Mouse (Mus musculus): ENCODE measurements around the gene Clic6. TPM values are rescaled to one million over a fixed set of nuclear protein-coding genes. Genes with fewer than 3 reads are reported as not detected.

Gene Clic6
- total RNA-seq (2014; fragmentation: Nextera tagmentation), result not detected in 2 replicates
- under 0.01 TPM in 1 of 2 replicates, not detected in the other for total RNA-seq (2017)
- 0.01 TPM in 1 of 2 replicates, not detected in the other for polyA plus RNA-seq (2012)

DNA sequence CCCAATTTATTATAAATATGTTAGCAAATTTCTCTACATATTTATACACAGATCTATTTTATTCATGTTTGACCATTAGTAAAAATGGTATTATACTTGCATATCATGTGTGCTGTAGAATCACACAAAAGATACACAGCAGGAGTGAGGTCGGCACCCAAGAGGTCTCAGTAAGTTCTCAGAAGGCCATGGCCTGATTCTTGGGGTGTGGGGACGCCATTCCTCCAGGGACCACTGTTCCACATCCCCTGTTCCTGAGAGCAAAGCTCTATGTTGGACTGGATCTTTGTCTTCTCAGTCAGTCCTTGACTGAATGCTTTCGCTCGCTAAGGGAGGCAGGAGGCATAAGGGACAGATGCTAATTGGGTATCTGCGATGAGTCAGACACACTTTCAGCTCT, at the start of gene Clic6:
TSS of gene Clic6 (plus strand) at position 301 of the 400 bp plus-strand sequence.
- Histone ChIP-seq H3K4me1 (ENCODE audit: insufficient read depth, low read depth, low read length) (peaks cover 44% of the 10 kb centered on the region), H3K27me3 (ENCODE audit: insufficient read depth, low read length) (peaks cover 26% of the 10 kb centered on the region), H3K36me3 (replicated peaks) (no peaks in the 10 kb centered on the region), H3K4me3 (ENCODE audit: low read depth, low read length) (no peak within 1 kb of the TSS), H3K9me3 (replicated peaks) (no peaks in the 10 kb centered on the region)
- ATAC-seq (ENCODE audit: extremely low read depth, insufficient number of reproducible peaks, low FRiP score, poor library complexity, severe bottlenecking) (no peak), DNase-seq (ENCODE audit: low spot score) (no peak)
- TF ChIP-seq CTCF (IDR thresholded peaks at IDR 0.05; ENCODE audit: low read depth, low read length) (no peak), POLR2AphosphoS5 (IDR thresholded peaks at IDR 0.05; ENCODE audit: insufficient replicate concordance, low read depth, low read length) (no peak), GATA1 (IDR thresholded peaks at IDR 0.05; ENCODE audit: borderline replicate concordance, low read length) (no peak), TAL1 (conservative IDR thresholded peaks at IDR 0.05; ENCODE audit: low read depth, low read length) (no peak), GATA2 (IDR thresholded peaks at IDR 0.05; ENCODE audit: borderline replicate concordance, low read depth, low read length) (no peak)

DNA sequence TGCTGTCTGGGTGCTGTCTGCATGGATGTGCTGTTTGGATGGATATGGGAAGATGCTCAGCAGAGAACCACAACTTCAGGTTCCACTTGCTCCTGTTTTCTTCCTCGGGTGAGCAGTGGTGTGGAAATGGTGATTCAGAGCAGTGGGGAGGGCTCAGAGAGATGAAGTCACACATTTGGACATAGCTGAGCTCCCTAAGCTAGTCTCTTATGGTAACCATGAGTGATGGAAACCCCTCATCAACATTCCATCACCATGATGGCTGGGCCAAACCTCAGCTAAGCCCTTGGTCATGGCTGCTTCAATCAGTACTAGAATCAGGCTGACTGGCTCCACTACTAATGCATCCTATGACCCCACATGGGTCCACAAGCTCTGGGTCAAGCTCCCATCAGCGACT, 45.8 kb upstream of the Clic6 start:
- Histone ChIP-seq H3K9me3 (replicated peaks) (no peaks in the 10 kb centered on the region), H3K4me3 (ENCODE audit: low read depth, low read length) (no peak overlapping the region), H3K4me1 (ENCODE audit: insufficient read depth, low read depth, low read length) (peaks cover 22% of the 10 kb centered on the region), H3K27me3 (ENCODE audit: insufficient read depth, low read length) (no peaks in the 10 kb centered on the region), H3K36me3 (replicated peaks) (peaks cover 61% of the 10 kb centered on the region)
- TF ChIP-seq GATA1 (IDR thresholded peaks at IDR 0.05; ENCODE audit: borderline replicate concordance, low read length), result no peak
- DNase-seq (ENCODE audit: low spot score) (no peak), ATAC-seq (ENCODE audit: extremely low read depth, insufficient number of reproducible peaks, low FRiP score, poor library complexity, severe bottlenecking) (no peak)

- Histone ChIP-seq H3K9me3 (replicated peaks) (no peaks in the 10 kb centered on the region), H3K36me3 (replicated peaks) (peaks cover 61% of the 10 kb centered on the region), H3K4me3 (ENCODE audit: low read depth, low read length) (no peak overlapping the region), H3K27me3 (ENCODE audit: insufficient read depth, low read length) (no peaks in the 10 kb centered on the region), H3K4me1 (ENCODE audit: insufficient read depth, low read depth, low read length) (peaks cover 22% of the 10 kb centered on the region)
- TF ChIP-seq TAL1 (conservative IDR thresholded peaks at IDR 0.05; ENCODE audit: low read depth, low read length), result no peak
- TF ChIP-seq GATA2 (IDR thresholded peaks at IDR 0.05; ENCODE audit: borderline replicate concordance, low read depth, low read length), result no peak
- TF ChIP-seq POLR2AphosphoS5 (IDR thresholded peaks at IDR 0.05; ENCODE audit: insufficient replicate concordance, low read depth, low read length), result no peak
- ATAC-seq (ENCODE audit: extremely low read depth, insufficient number of reproducible peaks, low FRiP score, poor library complexity, severe bottlenecking) (no peak), DNase-seq (ENCODE audit: low spot score) (no peak)
These were observed 45.3 kb upstream of the Clic6 start for GRCm38 (mm10) chr16:92440229-92440628.

DNA sequence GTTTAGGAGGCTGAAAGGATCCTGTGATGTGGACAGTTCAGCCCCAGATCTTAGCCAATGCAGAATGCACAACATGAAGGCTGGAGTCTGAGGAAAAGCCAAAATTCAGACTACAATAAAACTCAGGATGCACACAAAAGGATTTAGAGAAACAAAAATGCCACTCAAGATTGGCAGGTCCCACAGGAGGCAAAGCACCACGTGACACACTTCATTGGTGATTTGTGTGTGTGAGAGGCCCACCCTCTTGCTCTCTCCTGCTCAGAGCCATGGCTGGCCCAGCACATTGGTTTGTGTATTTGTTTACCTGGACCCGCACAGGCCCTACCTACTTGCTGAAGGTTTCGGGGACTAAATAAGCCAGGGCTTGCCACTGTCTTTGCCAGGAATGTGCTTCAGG, 44.3 kb upstream of the Clic6 start:
- no peak for ATAC-seq (ENCODE audit: extremely low read depth, insufficient number of reproducible peaks, low FRiP score, poor library complexity, severe bottlenecking)
- DNase-seq (ENCODE audit: low spot score), result no peak
- Histone ChIP-seq H3K4me1 (ENCODE audit: insufficient read depth, low read depth, low read length) (peaks cover 22% of the 10 kb centered on the region), H3K36me3 (replicated peaks) (peaks cover 63% of the 10 kb centered on the region), H3K4me3 (ENCODE audit: low read depth, low read length) (no peak overlapping the region), H3K27me3 (ENCODE audit: insufficient read depth, low read length) (no peaks in the 10 kb centered on the region), H3K9me3 (replicated peaks) (no peaks in the 10 kb centered on the region)
- TF ChIP-seq TAL1 (conservative IDR thresholded peaks at IDR 0.05; ENCODE audit: low read depth, low read length), result no peak
- no peak for TF ChIP-seq GATA1 (IDR thresholded peaks at IDR 0.05; ENCODE audit: borderline replicate concordance, low read length)
- no peak for TF ChIP-seq POLR2AphosphoS5 (IDR thresholded peaks at IDR 0.05; ENCODE audit: insufficient replicate concordance, low read depth, low read length)
- TF ChIP-seq GATA2 (IDR thresholded peaks at IDR 0.05; ENCODE audit: borderline replicate concordance, low read depth, low read length), result no peak
- no peak for TF ChIP-seq CTCF (IDR thresholded peaks at IDR 0.05; ENCODE audit: low read depth, low read length)

DNA sequence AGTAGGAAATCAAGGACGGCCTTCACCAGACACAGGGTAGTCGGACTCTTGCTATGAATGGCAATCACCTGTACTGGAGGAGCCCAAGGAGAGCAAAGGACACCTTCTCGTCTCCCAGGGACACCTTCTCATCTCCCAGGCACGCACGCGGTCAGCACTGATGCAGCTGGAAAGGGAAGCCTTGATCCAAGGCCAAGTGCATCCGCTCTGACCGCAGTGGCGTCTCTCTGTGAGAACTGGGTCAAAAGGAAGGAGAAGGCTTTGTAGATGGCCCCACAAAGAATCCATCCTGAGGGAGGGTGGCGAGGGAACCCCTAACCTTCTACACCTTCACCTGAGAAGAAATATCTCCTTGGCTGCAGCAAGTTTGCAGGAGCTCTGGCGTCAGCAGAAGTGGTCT, 43.4 kb upstream of the Clic6 start:
- Histone ChIP-seq H3K27me3 (ENCODE audit: insufficient read depth, low read length) (no peaks in the 10 kb centered on the region), H3K4me3 (ENCODE audit: low read depth, low read length) (no peak overlapping the region), H3K4me1 (ENCODE audit: insufficient read depth, low read depth, low read length) (peaks cover 22% of the 10 kb centered on the region), H3K36me3 (replicated peaks) (peaks cover 64% of the 10 kb centered on the region), H3K9me3 (replicated peaks) (no peaks in the 10 kb centered on the region)
- ATAC-seq (ENCODE audit: extremely low read depth, insufficient number of reproducible peaks, low FRiP score, poor library complexity, severe bottlenecking) (no peak), DNase-seq (ENCODE audit: low spot score) (no peak)
- TF ChIP-seq GATA1 (IDR thresholded peaks at IDR 0.05; ENCODE audit: borderline replicate concordance, low read length) (no peak), POLR2AphosphoS5 (IDR thresholded peaks at IDR 0.05; ENCODE audit: insufficient replicate concordance, low read depth, low read length) (no peak), TAL1 (conservative IDR thresholded peaks at IDR 0.05; ENCODE audit: low read depth, low read length) (no peak)

DNA sequence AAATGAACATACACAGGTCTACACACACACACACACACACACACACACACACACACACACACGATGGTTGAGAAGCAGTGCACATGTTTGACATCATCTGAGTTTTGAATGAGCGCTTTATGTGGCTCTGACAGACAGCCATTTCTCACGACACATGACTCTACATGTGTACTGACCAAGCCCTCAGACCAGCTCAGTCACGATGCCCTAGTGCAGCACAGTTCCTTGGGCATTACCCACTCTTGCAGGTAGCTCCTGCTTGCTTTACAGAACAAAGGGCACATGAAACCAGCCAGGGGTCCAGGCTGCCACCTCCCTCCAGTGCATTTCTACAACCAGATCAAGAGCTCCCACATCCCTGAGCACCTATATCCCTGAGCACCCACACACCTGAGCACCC, 42.6 kb upstream of the Clic6 start:
- DNase-seq (ENCODE audit: low spot score) (no peak), ATAC-seq (ENCODE audit: extremely low read depth, insufficient number of reproducible peaks, low FRiP score, poor library complexity, severe bottlenecking) (no peak)
- no peak for TF ChIP-seq TAL1 (conservative IDR thresholded peaks at IDR 0.05; ENCODE audit: low read depth, low read length)
- no peak for TF ChIP-seq POLR2AphosphoS5 (IDR thresholded peaks at IDR 0.05; ENCODE audit: insufficient replicate concordance, low read depth, low read length)
- TF ChIP-seq GATA2 (IDR thresholded peaks at IDR 0.05; ENCODE audit: borderline replicate concordance, low read depth, low read length), result no peak
- no peak for TF ChIP-seq GATA1 (IDR thresholded peaks at IDR 0.05; ENCODE audit: borderline replicate concordance, low read length)
- no peak for TF ChIP-seq CTCF (IDR thresholded peaks at IDR 0.05; ENCODE audit: low read depth, low read length)
- Histone ChIP-seq H3K9me3 (replicated peaks) (no peaks in the 10 kb centered on the region), H3K4me3 (ENCODE audit: low read depth, low read length) (no peak overlapping the region), H3K36me3 (replicated peaks) (peaks cover 71% of the 10 kb centered on the region), H3K27me3 (ENCODE audit: insufficient read depth, low read length) (no peaks in the 10 kb centered on the region), H3K4me1 (ENCODE audit: insufficient read depth, low read depth, low read length) (peaks cover 22% of the 10 kb centered on the region)

DNA sequence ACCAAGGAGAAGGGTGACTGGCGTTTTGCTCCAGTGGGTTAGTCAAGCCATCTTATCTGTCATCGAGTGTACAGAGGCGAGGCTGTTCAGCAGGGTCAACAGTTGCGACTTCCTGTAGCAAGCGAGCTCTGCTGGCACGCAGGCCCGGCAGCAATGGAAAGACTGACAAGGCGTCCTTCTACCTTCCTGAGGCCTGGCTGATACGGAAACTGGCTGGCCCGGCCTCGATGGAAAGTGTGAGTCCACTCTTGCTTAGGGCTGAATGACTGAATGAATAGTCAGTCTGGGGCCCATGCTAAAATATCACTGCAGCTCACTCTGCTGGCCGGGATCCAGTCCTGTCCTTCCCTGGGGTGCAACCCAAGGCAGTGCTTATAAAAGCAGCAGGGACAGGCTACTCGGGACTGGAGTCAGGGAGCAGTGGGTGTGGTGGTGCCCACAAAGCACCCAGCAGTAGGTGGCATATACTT, 41.9 kb upstream of the Clic6 start:
- Histone ChIP-seq H3K4me3 (ENCODE audit: low read depth, low read length) (no peak overlapping the region), H3K27me3 (ENCODE audit: insufficient read depth, low read length) (no peaks in the 10 kb centered on the region), H3K36me3 (replicated peaks) (peaks cover 78% of the 10 kb centered on the region), H3K4me1 (ENCODE audit: insufficient read depth, low read depth, low read length) (peaks cover 23% of the 10 kb centered on the region), H3K9me3 (replicated peaks) (no peaks in the 10 kb centered on the region)
- TF ChIP-seq POLR2AphosphoS5 (IDR thresholded peaks at IDR 0.05; ENCODE audit: insufficient replicate concordance, low read depth, low read length) (no peak), GATA2 (IDR thresholded peaks at IDR 0.05; ENCODE audit: borderline replicate concordance, low read depth, low read length) (no peak), CTCF (IDR thresholded peaks at IDR 0.05; ENCODE audit: low read depth, low read length) (no peak), TAL1 (conservative IDR thresholded peaks at IDR 0.05; ENCODE audit: low read depth, low read length) (no peak), GATA1 (IDR thresholded peaks at IDR 0.05; ENCODE audit: borderline replicate concordance, low read length) (no peak)
- DNase-seq (ENCODE audit: low spot score), result no peak
- ATAC-seq (ENCODE audit: extremely low read depth, insufficient number of reproducible peaks, low FRiP score, poor library complexity, severe bottlenecking), result peak; percentile 36; the same call in 1 of the 2 replicates

All from G1E (cell line).